Mouse (Mus musculus) limb, embryonic 14.5 days (tissue): ENCODE measurements at regions not wholly inside any gene's neighbourhood (a gene's known extent, or its start where the extent isn't known, plus 50 kb on each side); places are given as distances from the start of the nearest gene placed in this dataset.
A peak's percentile ranks its signal among the peaks of the same experiment; 100 is the strongest.

Experiments used
- ATAC-seq: fragments of 200-750 bp; cut with Nextera tagmentation; 2 replicates; pipeline ENCODE4 v1.8.0; 2017; ENCODE audit warnings: low read depth, moderate number of reproducible peaks, moderate TSS enrichment; ENCODE audit not compliant: low FRiP score
- DNase-seq: peaks from one replicate; pipeline ENCODE4 v3.0.0-alpha.2; 2015; ENCODE audit warnings: low spot score
- H3K27ac ChIP-seq: fragments of 300-500 bp; sonication (generic); replicated peaks from 2 replicates; pipeline ENCODE4 v1.5.1; 2014; ENCODE audit warnings: low read depth, mild to moderate bottlenecking, low read length, moderate library complexity, mixed read lengths
- H3K27me3 ChIP-seq: fragments of 300-500 bp; sonication (generic); 2 replicates; pipeline ENCODE4 v1.6.1; 2014; ENCODE audit warnings: low read length, mixed read lengths; ENCODE audit not compliant: control insufficient read depth, insufficient read depth
- H3K36me3 ChIP-seq: fragments of 300-500 bp; sonication (generic); 2 replicates; pipeline ENCODE4 v1.6.1; 2014; ENCODE audit warnings: mild to moderate bottlenecking, low read length, moderate library complexity, mixed read lengths; ENCODE audit not compliant: control insufficient read depth, insufficient read depth
- H3K4me1 ChIP-seq: fragments of 300-500 bp; sonication (generic); 2 replicates; pipeline ENCODE4 v1.6.1; 2014; ENCODE audit warnings: antibody characterized with exemption, low read length, mixed read lengths; ENCODE audit not compliant: control insufficient read depth, insufficient read depth
- H3K4me2 ChIP-seq: fragments of 300-500 bp; sonication (generic); replicated peaks from 2 replicates; pipeline ENCODE4 v1.6.1; 2014; ENCODE audit warnings: low read depth, mild to moderate bottlenecking, low read length, moderate library complexity; ENCODE audit not compliant: severe bottlenecking
- H3K4me3 ChIP-seq: fragments of 300-500 bp; sonication (generic); replicated peaks from 2 replicates; pipeline ENCODE4 v1.5.1; 2014; ENCODE audit warnings: low read length
- H3K9ac ChIP-seq: fragments of 300-500 bp; sonication (generic); 2 replicates; pipeline ENCODE4 v1.6.1; 2014; ENCODE audit warnings: mild to moderate bottlenecking, low read depth, low read length, moderate library complexity; ENCODE audit not compliant: severe bottlenecking
- H3K9me3 ChIP-seq: fragments of 300-500 bp; sonication (generic); 2 replicates; pipeline ENCODE4 v1.6.1; 2016; ENCODE audit warnings: low read length; ENCODE audit not compliant: control insufficient read depth
- POLR2A ChIP-seq: fragments of 200-500 bp; IDR thresholded peaks from 2 replicates; pipeline ENCODE4 v1.8.0; 2012; ENCODE audit warnings: inconsistent platforms, mild to moderate bottlenecking, moderate library complexity, borderline replicate concordance; ENCODE audit not compliant: insufficient read depth, insufficient read length; ENCODE audit errors: extremely low read depth
- WGBS: fragments of 180-500 bp; shearing (Covaris S2); extraction: QIAGEN DNeasy Blood & Tissue Kit; methylation state at CpG from one replicate; pipeline ENCODE4 v1.1.7; 2014; 5-methylcytosine and 5-hydroxymethylcytosine counted together

DNA sequence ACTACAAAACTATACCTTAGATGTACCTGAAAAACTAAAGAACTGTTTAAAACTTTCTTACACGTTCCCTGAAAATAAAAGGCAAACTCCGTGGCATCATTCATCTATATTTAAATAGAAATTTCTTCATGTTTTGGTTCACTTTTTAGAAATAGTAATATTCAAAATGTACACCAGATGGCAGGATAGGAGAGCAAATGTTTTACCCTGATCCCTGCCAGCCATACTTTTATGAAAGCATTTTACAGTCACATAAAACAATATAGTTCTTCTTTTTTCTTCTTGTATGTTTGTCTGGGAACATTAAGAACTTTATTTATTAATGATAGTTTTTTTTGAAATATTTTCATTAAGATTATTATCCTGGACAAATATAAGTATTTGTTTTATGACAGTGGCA lies 68.5 kb downstream of the 4921530L21Rik start:
- H3K4me2 ChIP-seq: no peak overlapping the region

DNA sequence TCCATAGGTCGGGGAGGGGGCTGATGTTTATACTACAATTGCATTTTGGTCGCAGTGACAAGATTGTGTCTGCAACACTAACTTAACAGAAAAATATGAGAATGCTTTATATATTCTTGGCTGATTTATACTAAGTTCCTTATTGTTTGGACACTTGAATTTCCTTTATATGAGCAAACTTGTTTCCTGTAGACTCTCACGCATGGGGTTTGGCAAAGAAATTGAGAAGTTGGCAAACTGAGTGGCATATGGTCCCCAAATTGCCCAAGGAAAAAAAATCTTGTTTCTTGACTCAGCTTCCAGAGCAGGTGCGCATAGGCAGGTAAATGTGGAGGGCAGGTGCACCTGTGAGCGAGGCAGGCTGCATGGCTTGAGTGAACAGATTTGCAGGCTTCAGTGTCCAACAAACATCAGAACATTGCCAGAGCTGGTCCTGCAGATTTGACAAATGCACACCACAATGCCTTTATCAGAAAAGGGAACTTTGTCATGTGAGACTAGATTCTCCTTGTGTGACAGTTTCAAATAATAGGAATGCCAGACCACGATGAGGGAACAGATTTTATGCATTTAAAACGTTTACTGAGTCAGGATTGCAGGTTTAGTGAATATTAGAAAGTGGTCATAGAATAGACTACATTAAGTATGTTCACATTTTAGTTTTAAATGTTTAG lies 75.1 kb downstream of the 4921530L21Rik start:
- no peaks in the 10 kb centered on the region for H3K4me1 ChIP-seq
- no peak overlapping the region for H3K9ac ChIP-seq
- DNase-seq (no peak), ATAC-seq (no peak)
- no peak for TF ChIP-seq POLR2A
- 70% methylated on average over 7 of the region's 7 CpGs for WGBS
- no peaks in the 10 kb centered on the region for H3K9me3 ChIP-seq
- no peaks in the 10 kb centered on the region for H3K27me3 ChIP-seq
- H3K27ac ChIP-seq: no peak overlapping the region
- no peaks in the 10 kb centered on the region for H3K36me3 ChIP-seq
- no peak overlapping the region for H3K4me2 ChIP-seq
- no peak overlapping the region for H3K4me3 ChIP-seq

More for the DNA sequence above, 68.5 kb downstream of the 4921530L21Rik start:
- Histone ChIP-seq H3K36me3 (no peaks in the 10 kb centered on the region), H3K27ac (no peak overlapping the region), H3K4me3 (no peak overlapping the region), H3K27me3 (no peaks in the 10 kb centered on the region), H3K9me3 (no peaks in the 10 kb centered on the region), H3K4me1 (no peaks in the 10 kb centered on the region), H3K9ac (no peak overlapping the region)
- DNase-seq: peak; percentile 52
- no peak for TF ChIP-seq POLR2A
- no peak for ATAC-seq
- 61% methylated on average over 2 of the region's 2 CpGs for WGBS

DNA sequence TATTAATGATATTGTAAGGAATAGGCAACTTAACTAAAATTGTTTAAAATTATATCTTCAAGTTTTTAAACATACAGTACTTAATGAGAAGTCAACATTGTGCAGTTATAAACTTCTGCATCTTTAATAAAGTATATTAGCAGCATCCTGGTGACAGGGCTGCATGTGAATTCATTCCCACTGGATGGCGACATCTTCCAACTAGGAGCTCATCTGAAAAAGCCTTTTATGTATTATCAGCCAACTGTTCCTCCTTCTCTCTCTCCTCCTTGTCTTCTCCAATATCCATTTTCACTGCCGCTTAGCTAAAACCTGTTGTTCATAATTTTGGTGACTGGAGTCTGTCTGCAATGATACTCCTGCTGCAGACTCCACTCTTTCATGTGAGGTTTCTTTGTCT lies 103.0 kb downstream of the 4921530L21Rik start:
- WGBS: 87% methylated on average over 2 of the region's 2 CpGs
- no peak for DNase-seq

DNA sequence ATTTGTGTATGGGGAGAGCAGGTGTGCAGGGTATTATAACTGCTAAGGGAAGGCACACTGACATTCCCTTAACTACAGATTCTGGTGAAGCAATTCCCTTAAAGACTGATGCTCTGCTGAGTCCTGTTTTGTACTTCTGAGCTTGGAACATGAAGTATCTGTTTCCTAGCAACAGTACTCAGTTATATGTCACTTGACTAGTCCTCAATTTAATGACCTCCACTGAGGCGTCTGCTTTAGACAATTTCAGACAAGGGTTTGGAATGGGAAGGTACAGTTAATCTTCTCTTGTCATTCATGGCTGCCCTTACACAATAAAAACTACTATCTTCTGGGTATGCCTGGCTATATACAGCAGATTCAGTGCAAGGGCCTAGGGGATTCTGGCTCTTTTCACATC lies 117.3 kb downstream of the 4921530L21Rik start:
- 68% methylated on average over 1 of the region's 1 CpGs for WGBS
- DNase-seq: no peak
- no peaks in the 10 kb centered on the region for H3K27me3 ChIP-seq
- no peak overlapping the region for H3K9ac ChIP-seq
- no peak for ATAC-seq
- no peak overlapping the region for H3K4me2 ChIP-seq
- H3K36me3 ChIP-seq: no peaks in the 10 kb centered on the region
- no peaks in the 10 kb centered on the region for H3K9me3 ChIP-seq
- no peak for TF ChIP-seq POLR2A
- H3K4me1 ChIP-seq: no peaks in the 10 kb centered on the region
- no peak overlapping the region for H3K27ac ChIP-seq
- H3K4me3 ChIP-seq: no peak overlapping the region

More for the DNA sequence above, 103.0 kb downstream of the 4921530L21Rik start:
- no peak for ATAC-seq
- H3K4me3 ChIP-seq: no peak overlapping the region
- H3K9ac ChIP-seq: no peak overlapping the region
- H3K4me2 ChIP-seq: no peak overlapping the region
- H3K27me3 ChIP-seq: no peaks in the 10 kb centered on the region
- no peaks in the 10 kb centered on the region for H3K36me3 ChIP-seq
- no peak for TF ChIP-seq POLR2A
- no peaks in the 10 kb centered on the region for H3K4me1 ChIP-seq
- H3K27ac ChIP-seq: no peak overlapping the region
- no peaks in the 10 kb centered on the region for H3K9me3 ChIP-seq

DNA sequence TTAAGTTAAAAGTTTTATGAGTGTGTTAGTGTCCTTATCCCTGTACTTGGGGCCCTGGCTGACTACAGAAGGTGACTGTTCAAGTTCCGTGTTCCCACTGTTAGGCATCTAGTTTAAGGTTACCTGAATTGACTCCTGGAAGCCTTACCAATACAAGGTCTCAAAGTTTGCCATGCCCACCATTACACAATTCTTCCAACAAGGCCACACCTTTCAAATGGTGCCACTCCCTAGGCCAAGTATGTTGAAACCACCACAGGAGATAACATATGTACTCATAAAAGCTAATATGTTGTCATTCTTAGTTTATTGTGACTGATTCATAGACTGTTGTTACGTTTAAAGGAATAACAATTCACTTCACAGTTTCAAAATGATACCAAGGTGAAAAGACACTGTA lies 140.6 kb downstream of the 4921530L21Rik start:
- ATAC-seq: no peak
- no peak overlapping the region for H3K4me3 ChIP-seq
- no peak for DNase-seq
- 81% methylated on average over 2 of the region's 2 CpGs for WGBS
- H3K36me3 ChIP-seq: no peaks in the 10 kb centered on the region
- TF ChIP-seq POLR2A: no peak
- no peak overlapping the region for H3K4me2 ChIP-seq
- H3K27ac ChIP-seq: no peak overlapping the region
- no peaks in the 10 kb centered on the region for H3K4me1 ChIP-seq
- no peaks in the 10 kb centered on the region for H3K9me3 ChIP-seq
- H3K27me3 ChIP-seq: no peaks in the 10 kb centered on the region
- no peak overlapping the region for H3K9ac ChIP-seq
